Mouse (Mus musculus): ENCODE results near the gene Fyco1. TPM values are rescaled to one million over a fixed set of nuclear protein-coding genes. Genes with fewer than 3 reads are reported as not detected.

Fyco1 gene
- polyA plus RNA-seq, 1 experiment from 2014 or later = 5.8 TPM

DNA sequence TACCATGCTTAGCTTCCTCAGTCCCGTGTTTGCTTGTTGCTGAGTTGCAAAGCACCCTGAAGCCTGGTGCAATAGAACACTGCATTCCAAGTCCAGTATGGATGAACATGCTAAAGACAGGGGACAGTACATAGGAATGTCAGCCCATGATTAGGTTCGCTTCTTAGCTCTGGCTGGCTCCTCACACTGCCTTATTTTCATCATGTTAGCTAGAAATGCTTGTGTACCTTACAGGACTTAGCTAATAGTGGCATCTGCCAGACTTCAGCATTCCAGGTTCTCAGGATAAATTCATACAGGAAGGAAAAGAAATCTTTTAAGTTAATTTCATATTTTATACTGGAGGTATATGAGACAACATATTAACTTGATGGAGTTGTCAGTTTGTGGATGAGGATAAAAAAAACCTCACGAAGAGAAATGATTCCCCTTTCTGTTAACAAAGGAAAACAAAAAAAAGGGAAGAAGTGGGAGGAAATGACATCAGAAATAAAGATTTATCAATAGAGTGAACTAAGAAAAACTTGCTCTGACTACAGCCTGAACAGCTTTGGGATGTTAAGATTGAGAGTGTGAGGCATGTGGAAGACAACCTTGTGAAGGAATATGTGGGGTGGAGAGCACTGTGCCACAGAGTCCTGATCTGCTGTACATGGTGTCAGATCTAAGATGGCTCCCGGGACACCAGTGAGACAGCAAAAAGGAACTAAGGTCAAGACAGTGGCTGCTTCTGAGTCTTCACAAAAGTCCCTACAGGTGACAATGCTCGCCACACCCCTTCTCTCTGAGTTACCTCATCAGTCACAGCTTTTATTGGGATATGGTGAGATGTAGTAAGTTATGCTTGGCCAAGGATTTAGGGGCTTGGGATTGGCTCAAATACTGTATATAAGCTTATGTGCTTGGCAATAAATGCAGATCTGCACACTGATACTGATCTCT lies 1.0 kb upstream of the Fyco1 start:
- peak overlapping the region; percentile 23; the same call in 1 of the 2 replicates for H3K9ac ChIP-seq (replicated peaks; ENCODE audit: low read length)
- peak overlapping the region; percentile 18 for H3K4me3 ChIP-seq (ENCODE audit: low read depth, low read length)
- peak; percentile 3 for DNase-seq (ENCODE audit: low spot score)
- no peaks in the 10 kb centered on the region for H3K9me3 ChIP-seq (replicated peaks; ENCODE audit: control insufficient read depth, low read length)
- H3K27ac ChIP-seq (replicated peaks; ENCODE audit: low read depth, low read length) = no peak overlapping the region
- no peak for ATAC-seq (replicated peaks; ENCODE audit: insufficient number of reproducible peaks, low FRiP score, low TSS enrichment, low read depth)
- no peaks in the 10 kb centered on the region for H3K4me1 ChIP-seq (ENCODE audit: control insufficient read depth, insufficient read depth, low read length)
- peak overlapping the region; percentile 21; the same call in 1 of the 2 replicates for H3K4me2 ChIP-seq (ENCODE audit: low read depth, low read length)
- WGBS = 64% methylated on average over 5 of the region's 5 CpGs
- no peaks in the 10 kb centered on the region for H3K27me3 ChIP-seq (ENCODE audit: control insufficient read depth, insufficient read depth, low read length)
- H3K36me3 ChIP-seq (replicated peaks; ENCODE audit: control insufficient read depth, insufficient read depth, low read depth, low read length) = no peaks in the 10 kb centered on the region

GRCm38 (mm10) chr9:123851062-123851712 lies 512 bp downstream of the Fyco1 start:
- H3K27me3 ChIP-seq (ENCODE audit: control insufficient read depth, insufficient read depth, low read length) = no peaks in the 10 kb centered on the region
- H3K27ac ChIP-seq (replicated peaks; ENCODE audit: low read depth, low read length) = peak overlapping the region; percentile 78
- ATAC-seq (replicated peaks; ENCODE audit: insufficient number of reproducible peaks, low FRiP score, low TSS enrichment, low read depth) = peak; percentile 88
- peak overlapping the region; percentile 57 for H3K4me2 ChIP-seq (ENCODE audit: low read depth, low read length)
- DNase-seq (ENCODE audit: low spot score) = peak; percentile 68
- H3K4me3 ChIP-seq (ENCODE audit: low read depth, low read length) = peak overlapping the region; percentile 68
- no peaks in the 10 kb centered on the region for H3K4me1 ChIP-seq (ENCODE audit: control insufficient read depth, insufficient read depth, low read length)
- peak overlapping the region; percentile 78 for H3K9ac ChIP-seq (replicated peaks; ENCODE audit: low read length)
- under 1% methylated on average over 27 of the region's 27 CpGs for WGBS
- no peaks in the 10 kb centered on the region for H3K36me3 ChIP-seq (replicated peaks; ENCODE audit: control insufficient read depth, insufficient read depth, low read depth, low read length)
- H3K9me3 ChIP-seq (replicated peaks; ENCODE audit: control insufficient read depth, low read length) = no peaks in the 10 kb centered on the region

DNA sequence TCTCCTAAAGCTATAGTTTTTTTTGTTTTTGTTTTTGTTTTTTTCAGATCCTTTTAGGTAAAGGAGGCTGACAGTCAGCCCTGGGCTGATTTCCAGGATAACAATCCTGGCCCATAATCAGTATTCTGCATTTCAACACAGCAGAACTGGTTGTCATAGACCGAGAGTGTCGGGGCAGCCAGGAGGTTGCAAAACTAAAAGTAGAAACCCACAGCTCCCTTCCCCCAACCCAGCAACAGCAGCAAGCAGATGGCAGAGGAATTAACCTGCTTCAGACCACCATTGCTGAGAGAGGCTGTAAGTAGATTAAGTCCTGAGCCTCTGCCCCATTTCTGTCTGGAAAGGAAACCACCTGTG lies 1.0 kb downstream of the Fyco1 start:
- Histone ChIP-seq H3K4me1 (ENCODE audit: control insufficient read depth, insufficient read depth, low read length) (no peaks in the 10 kb centered on the region), H3K36me3 (replicated peaks; ENCODE audit: control insufficient read depth, insufficient read depth, low read depth, low read length) (no peaks in the 10 kb centered on the region), H3K9ac (replicated peaks; ENCODE audit: low read length) (peak overlapping the region; percentile 78), H3K27me3 (ENCODE audit: control insufficient read depth, insufficient read depth, low read length) (no peaks in the 10 kb centered on the region), H3K4me3 (ENCODE audit: low read depth, low read length) (peak overlapping the region; percentile 68), H3K4me2 (ENCODE audit: low read depth, low read length) (peak overlapping the region; percentile 57), H3K27ac (replicated peaks; ENCODE audit: low read depth, low read length) (no peak overlapping the region), H3K9me3 (replicated peaks; ENCODE audit: control insufficient read depth, low read length) (no peaks in the 10 kb centered on the region)
- peak; percentile 32 for DNase-seq (ENCODE audit: low spot score)
- ATAC-seq (replicated peaks; ENCODE audit: insufficient number of reproducible peaks, low FRiP score, low TSS enrichment, low read depth) = no peak
- 9% methylated on average over 2 of the region's 2 CpGs for WGBS

DNA sequence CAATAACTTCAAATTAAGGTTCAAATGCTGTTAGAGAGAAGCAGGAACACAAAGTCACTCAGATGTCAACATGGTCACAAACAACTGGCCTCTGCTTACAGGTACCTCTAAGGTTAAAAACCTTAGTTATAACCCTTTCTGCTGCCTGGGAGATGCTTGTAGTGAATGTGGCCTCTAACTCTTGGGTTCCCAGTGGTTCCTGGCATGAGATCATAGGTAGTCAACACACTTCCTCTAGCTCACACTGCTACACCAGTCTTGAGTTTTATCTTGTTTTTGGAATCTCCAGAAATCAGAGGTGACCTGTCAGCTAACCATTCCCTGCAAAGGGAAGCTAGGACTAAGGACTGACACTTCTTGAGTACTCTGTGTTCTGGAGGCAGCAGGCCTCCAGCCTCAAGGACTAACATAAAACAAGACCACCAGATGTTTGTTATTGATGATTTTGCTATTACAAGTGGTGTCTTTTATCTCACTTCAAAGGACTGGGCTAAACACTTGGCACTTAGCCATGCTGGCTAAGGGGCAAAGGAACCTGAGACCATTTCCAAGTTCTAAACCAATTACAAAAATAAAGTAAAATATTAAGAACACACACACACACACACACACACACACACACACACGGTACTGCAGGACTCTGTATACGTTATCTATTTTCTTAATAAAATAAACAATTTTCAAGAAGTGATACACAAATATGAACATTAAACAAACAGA lies 1.6 kb downstream of the Fyco1 start:
- no peaks in the 10 kb centered on the region for H3K36me3 ChIP-seq (replicated peaks; ENCODE audit: control insufficient read depth, insufficient read depth, low read depth, low read length)
- peak overlapping the region; percentile 68; the same call in 1 of the 2 replicates for H3K4me3 ChIP-seq (ENCODE audit: low read depth, low read length)
- ATAC-seq (replicated peaks; ENCODE audit: insufficient number of reproducible peaks, low FRiP score, low TSS enrichment, low read depth) (no peak), DNase-seq (ENCODE audit: low spot score) (no peak)
- no peaks in the 10 kb centered on the region for H3K27me3 ChIP-seq (ENCODE audit: control insufficient read depth, insufficient read depth, low read length)
- no peak overlapping the region for H3K27ac ChIP-seq (replicated peaks; ENCODE audit: low read depth, low read length)
- no peak overlapping the region for H3K4me2 ChIP-seq (ENCODE audit: low read depth, low read length)
- H3K9ac ChIP-seq (replicated peaks; ENCODE audit: low read length) = no peak overlapping the region
- no peaks in the 10 kb centered on the region for H3K4me1 ChIP-seq (ENCODE audit: control insufficient read depth, insufficient read depth, low read length)
- WGBS = 70% methylated on average over 2 of the region's 2 CpGs
- no peaks in the 10 kb centered on the region for H3K9me3 ChIP-seq (replicated peaks; ENCODE audit: control insufficient read depth, low read length)

GRCm38 (mm10) chr9:123846490-123846889 lies 5.2 kb downstream of the Fyco1 start:
- DNase-seq (ENCODE audit: low spot score) (no peak), ATAC-seq (replicated peaks; ENCODE audit: insufficient number of reproducible peaks, low FRiP score, low TSS enrichment, low read depth) (no peak)
- no peak overlapping the region for H3K9ac ChIP-seq (replicated peaks; ENCODE audit: low read length)
- no peaks in the 10 kb centered on the region for H3K27me3 ChIP-seq (ENCODE audit: control insufficient read depth, insufficient read depth, low read length)
- no peak overlapping the region for H3K4me3 ChIP-seq (ENCODE audit: low read depth, low read length)
- WGBS = 91% methylated on average over 1 of the region's 1 CpGs
- H3K9me3 ChIP-seq (replicated peaks; ENCODE audit: control insufficient read depth, low read length) = no peaks in the 10 kb centered on the region
- no peaks in the 10 kb centered on the region for H3K36me3 ChIP-seq (replicated peaks; ENCODE audit: control insufficient read depth, insufficient read depth, low read depth, low read length)
- no peak overlapping the region for H3K27ac ChIP-seq (replicated peaks; ENCODE audit: low read depth, low read length)
- no peaks in the 10 kb centered on the region for H3K4me1 ChIP-seq (ENCODE audit: control insufficient read depth, insufficient read depth, low read length)
- H3K4me2 ChIP-seq (ENCODE audit: low read depth, low read length) = no peak overlapping the region

DNA sequence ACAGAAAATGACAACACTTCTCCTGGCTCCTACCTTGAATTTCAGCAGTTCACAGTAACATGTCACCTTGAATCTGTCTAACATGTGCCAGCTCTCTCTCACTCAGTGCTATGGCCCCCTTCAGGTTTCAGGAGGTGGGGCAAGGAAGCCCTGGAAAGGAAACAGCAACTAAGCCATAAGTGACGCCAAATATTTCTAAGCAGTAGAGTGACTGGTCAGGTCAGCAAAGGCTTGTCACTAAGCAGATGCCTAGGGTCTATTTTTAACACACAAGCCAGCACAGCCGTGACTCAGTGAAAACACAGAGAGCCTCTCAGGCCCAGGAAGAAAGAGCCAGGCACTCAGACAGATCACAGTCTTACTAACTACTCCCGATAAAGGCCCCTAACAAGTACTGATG lies 6.6 kb downstream of the Fyco1 start:
- Histone ChIP-seq H3K4me1 (ENCODE audit: control insufficient read depth, insufficient read depth, low read length) (no peaks in the 10 kb centered on the region), H3K27ac (replicated peaks; ENCODE audit: low read depth, low read length) (no peak overlapping the region), H3K36me3 (replicated peaks; ENCODE audit: control insufficient read depth, insufficient read depth, low read depth, low read length) (no peaks in the 10 kb centered on the region), H3K9ac (replicated peaks; ENCODE audit: low read length) (no peak overlapping the region), H3K4me2 (ENCODE audit: low read depth, low read length) (no peak overlapping the region), H3K4me3 (ENCODE audit: low read depth, low read length) (no peak overlapping the region), H3K27me3 (ENCODE audit: control insufficient read depth, insufficient read depth, low read length) (no peaks in the 10 kb centered on the region), H3K9me3 (replicated peaks; ENCODE audit: control insufficient read depth, low read length) (no peaks in the 10 kb centered on the region)
- no peak for ATAC-seq (replicated peaks; ENCODE audit: insufficient number of reproducible peaks, low FRiP score, low TSS enrichment, low read depth)
- peak; percentile 19 for DNase-seq (ENCODE audit: low spot score)
- WGBS = 64% methylated on average over 3 of the region's 3 CpGs

GRCm38 (mm10) chr9:123844468-123844867 lies 7.2 kb downstream of the Fyco1 start:
- WGBS = 82% methylated on average over 3 of the region's 3 CpGs
- no peaks in the 10 kb centered on the region for H3K27me3 ChIP-seq (ENCODE audit: control insufficient read depth, insufficient read depth, low read length)
- H3K4me3 ChIP-seq (ENCODE audit: low read depth, low read length) = no peak overlapping the region
- no peak for DNase-seq (ENCODE audit: low spot score)
- H3K27ac ChIP-seq (replicated peaks; ENCODE audit: low read depth, low read length) = no peak overlapping the region
- H3K9me3 ChIP-seq (replicated peaks; ENCODE audit: control insufficient read depth, low read length) = no peaks in the 10 kb centered on the region
- H3K4me2 ChIP-seq (ENCODE audit: low read depth, low read length) = no peak overlapping the region
- no peaks in the 10 kb centered on the region for H3K36me3 ChIP-seq (replicated peaks; ENCODE audit: control insufficient read depth, insufficient read depth, low read depth, low read length)
- no peak for ATAC-seq (replicated peaks; ENCODE audit: insufficient number of reproducible peaks, low FRiP score, low TSS enrichment, low read depth)
- no peak overlapping the region for H3K9ac ChIP-seq (replicated peaks; ENCODE audit: low read length)
- no peaks in the 10 kb centered on the region for H3K4me1 ChIP-seq (ENCODE audit: control insufficient read depth, insufficient read depth, low read length)

Measured in embryonic facial prominence, embryonic 11.5 days (tissue).